Mouse (Mus musculus) yolk sac, embryonic 10.5 days (tissue): ENCODE results near the gene Tmem160.

ENCODE experiments used
- DNase-seq: peaks from one replicate; pipeline ENCODE4 v3.0.0-alpha.2; 2017; ENCODE audit warnings: low spot score

Tmem160 gene

DNA sequence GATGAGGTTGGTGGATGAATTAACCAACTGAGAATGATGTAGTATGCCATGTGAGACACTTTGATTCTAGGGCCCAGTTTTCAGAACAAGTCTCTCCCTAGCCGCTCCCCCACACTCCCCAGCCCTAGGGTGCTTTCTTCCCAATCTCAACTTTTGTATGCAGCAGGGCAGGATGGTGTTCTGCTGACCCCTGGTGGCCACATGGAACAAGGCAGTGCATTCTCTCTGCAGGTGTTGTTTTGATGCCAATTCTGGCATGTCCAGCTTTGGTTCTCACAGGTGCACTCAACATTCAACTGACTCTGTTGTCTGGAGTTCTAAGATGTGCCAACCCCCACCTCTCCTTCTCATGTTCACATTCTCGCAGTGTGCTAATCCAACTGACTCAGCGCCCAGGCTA lies 39.2 kb downstream of the Tmem160 start:
- DNase-seq = peak; percentile 44

- DNase-seq = no peak
Measured at GRCm38 (mm10) chr7:16492211-16492610, 39.6 kb downstream of the Tmem160 start.

- no peak for DNase-seq
Measured at GRCm38 (mm10) chr7:16493361-16493760, 40.8 kb downstream of the Tmem160 start.

DNA sequence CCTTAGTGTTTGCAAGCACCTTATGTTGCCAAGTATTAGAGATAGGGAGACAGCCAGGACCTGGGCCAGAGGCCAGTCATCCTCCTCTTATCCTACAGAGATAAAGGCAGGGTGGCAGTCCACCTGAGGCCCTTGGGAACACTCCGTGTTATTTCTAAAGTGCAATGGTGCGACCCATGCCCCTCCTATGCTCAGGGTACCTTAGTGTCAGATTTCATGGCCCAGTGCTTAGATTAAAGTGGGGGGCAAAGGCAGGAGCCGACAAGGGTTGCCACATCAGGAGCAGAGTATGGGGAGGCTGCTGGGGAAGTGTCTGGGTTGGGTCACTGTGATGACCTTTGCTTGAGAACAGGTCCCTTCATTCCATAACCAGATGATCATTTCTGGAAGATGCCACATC lies 43.7 kb downstream of the Tmem160 start:
- no peak for DNase-seq

- no peak for DNase-seq
Measured at GRCm38 (mm10) chr7:16499671-16500104, 47.1 kb downstream of the Tmem160 start.

GRCm38 (mm10) chr7:16501571-16501970 lies 49.0 kb downstream of the Tmem160 start:
- DNase-seq = no peak

- no peak for DNase-seq
Measured at GRCm38 (mm10) chr7:16504573-16505225, 52.1 kb downstream of the Tmem160 start.
